Mouse (Mus musculus): Measurements from ENCODE around the gene Gzmn.
"Not testable (repeated sequence)": the region's sequence is repeated elsewhere in the genome, so short reads cannot be mapped to it uniquely, and the experiment has no call there.

Gene Gzmn

DNA sequence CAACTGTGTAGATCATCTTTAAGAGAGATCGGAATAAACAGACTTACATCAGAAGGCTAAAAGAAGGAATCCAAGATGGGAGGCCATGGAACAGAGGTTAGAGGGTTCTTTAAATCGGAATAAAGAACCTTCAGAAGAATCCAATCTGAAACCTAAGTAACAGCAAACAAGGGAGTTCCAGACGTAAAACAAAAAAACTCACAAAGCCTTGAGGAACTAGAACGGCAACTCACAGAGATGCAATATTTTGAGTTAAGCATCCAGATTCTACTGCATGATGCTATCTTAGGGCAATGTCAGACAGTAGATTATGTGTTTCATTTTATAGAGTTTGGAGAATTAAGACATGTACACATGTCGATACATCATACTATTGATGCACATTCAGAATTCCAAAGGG is at the start of gene Gzmn:
Gene Gzmn (minus strand): TSS at position 101 of the 400 bp plus-strand sequence.
- DNase-seq = no peak

DNA sequence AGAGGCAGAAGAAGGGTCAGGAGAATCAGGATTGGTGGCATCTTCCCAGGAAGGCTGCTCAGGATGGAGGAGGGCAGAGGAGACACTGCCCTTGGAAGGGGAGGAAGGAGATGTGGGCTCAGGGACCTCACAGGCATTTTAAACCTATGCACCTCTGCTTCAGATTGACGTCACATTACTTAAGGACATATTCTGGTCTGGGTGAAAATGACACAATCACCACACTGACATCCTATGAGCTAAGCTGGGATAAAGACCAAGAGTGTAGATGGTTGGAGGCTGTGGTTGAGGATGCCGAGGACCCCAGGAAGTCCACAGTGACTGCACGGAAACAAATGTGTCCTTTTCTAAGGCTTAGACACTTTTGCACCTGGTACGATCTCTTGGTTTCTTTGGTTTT is 36.9 kb upstream of the Gzmn start, which contains the start of gene Gzmf:
Gene Gzmf (minus strand): TSS at position 101 of the 400 bp plus-strand sequence.
- no peak for DNase-seq

DNA sequence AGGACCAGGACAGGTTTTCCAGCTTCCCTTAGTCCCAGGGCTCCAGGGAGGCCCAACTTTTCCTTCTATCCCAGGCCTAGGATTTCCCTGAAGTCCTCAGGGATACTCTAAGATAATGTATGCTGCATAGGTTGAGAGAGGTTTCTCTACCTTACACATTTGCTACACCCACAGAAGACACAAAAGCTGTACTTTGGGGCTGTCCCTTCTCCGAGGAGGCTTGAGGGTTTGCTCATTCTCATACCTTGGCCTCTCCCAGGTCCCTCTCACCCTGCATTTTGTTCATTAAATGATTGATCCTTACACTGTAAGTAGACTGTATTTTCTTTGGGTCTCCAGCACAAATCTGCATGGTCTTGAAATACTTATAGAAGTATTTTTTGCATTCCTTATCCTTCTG is 31.2 kb upstream of the Gzmn start:
- no peak for DNase-seq

DNA sequence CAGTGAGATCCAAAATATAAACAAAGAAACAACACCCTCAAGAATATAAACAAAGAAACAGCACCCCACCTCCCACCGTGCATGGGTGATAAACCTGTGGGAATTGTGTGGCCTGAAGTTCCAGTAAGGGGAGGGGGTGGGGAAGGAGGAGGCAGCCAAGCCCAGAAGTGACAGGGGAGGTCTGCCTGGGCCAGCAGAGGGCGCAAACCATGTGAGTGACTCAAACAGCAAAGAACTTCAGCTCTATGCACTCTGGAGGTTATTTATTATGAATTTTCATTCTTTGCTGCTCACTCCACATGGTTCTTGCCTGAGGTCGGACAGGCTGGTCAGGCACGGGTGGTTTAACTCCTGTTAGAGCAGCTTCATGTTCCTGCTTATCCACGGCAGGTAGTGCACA is 30.6 kb upstream of the Gzmn start:
- DNase-seq = peak; percentile 14 to 66

DNA sequence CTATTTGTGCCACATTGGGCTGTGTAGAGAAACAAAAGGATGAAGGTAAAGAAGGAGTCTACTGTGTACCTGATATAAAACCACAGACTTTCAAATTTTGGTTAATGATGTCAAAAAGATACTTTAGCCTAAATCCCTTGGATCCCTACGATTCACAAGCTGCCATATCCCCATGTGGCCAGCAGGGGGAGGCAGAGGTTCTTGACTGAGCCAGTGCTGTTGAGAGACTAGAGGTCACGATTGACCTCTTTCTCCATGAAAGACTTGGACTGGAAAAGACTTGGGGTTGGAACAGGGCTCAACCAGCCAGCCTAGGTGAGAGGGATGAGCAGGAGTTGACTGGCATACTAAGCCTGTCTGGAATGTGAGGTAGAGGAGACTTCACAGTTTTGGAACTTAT is 29.6 kb upstream of the Gzmn start:
- peak; percentile 57 to 83 for DNase-seq

DNA sequence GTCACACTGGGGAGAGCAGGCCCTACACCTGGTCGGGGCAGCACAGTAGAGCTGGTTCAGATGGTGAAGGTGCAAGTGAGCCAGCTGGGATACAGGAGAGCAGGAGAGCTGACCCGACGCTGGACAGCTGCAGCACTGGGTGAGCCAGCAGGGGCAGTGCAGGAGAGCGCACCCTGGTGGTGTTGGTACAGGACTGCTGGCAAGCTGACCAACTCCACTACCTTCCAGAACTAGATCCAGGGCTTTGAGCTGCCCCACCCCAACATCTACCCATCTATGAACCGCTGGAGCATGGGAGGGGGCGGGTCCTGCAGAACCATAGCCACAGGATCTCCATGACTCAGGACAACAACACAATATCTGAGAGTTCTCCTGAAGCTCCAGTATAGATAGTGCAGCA is 12.5 kb upstream of the Gzmn start:
- DNase-seq = peak in 1 of 2 experiments; percentile 22

DNA sequence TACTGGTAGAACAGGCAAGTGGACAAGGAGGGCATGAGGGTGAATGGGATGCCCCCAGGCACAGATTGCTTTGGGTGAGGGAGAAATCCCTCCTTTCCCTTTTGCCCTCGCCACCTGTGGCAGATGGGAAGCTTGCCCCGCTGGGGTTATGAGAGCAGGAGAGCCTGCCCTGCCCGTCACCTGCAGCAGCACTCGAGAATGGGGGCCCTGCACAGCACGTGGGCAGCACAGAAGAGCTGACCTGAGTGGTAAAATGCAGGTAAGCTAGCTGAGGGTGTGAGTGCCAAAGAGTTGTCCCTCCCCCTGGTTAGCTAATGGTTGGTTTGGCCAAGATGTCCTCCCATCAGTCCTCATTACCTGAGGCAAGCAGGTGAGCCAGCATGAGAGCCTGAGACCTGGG is 12.1 kb upstream of the Gzmn start:
- DNase-seq = no peak

DNA sequence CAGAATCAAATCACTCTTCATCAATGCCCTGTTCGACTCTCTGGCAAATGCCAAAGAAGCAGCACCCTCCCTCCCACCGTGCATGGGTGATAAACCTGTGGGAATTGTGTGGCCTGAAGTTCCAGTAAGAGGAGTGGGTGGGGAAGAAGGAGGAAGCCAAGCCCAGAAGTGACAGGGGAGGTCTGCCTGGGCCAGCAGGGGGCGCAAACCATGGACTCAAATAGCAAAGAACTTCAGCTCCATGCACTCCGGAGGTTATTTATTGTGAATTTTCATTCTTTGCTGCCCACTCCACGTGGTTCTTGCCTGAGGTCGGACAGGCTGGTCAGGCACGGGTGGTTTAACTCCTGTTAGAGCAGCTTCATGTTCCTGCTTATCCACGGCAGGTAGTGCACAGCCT is 3.3 kb upstream of the Gzmn start:
- DNase-seq = peak; percentile 31 to 75

DNA sequence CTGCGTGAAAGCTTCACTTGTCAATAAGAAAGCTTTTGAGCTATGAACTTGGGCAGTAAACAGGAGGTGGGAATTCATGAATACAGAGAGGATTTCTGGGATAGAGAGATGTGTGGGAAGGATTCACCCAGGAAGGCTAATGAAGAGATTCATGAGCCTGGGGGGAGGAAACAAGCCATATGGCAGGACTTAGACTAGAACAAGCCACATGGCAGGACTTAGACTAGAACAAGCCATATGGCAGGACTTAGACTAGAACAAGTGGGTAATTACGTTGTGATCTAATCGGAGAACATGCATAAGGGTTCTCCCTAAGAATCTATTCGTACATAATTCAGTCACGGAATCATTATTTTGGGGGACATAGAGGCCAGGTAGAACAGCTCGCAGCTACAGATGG is 1.0 kb downstream of the Gzmn start:
- no peak for DNase-seq

DNA sequence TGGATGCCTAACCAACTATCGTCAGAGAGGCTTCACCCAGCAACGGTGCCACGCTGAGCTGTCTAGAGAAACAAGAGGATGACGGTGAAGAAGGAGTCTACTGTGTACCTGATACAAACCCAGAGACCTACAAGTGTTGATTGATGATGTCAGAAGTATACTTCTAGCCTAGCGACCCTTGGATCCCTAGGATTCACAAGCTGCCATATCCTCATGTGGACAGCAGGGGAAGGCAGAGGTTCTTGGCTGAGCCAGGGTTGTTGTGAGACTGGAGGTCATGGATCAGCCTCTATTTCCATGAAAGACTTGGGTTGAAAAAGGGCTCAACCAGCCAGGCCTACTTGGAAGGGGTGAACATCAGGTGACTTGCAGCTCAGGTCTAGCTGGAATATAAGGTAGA is 1.7 kb downstream of the Gzmn start:
- no peak for DNase-seq

DNA sequence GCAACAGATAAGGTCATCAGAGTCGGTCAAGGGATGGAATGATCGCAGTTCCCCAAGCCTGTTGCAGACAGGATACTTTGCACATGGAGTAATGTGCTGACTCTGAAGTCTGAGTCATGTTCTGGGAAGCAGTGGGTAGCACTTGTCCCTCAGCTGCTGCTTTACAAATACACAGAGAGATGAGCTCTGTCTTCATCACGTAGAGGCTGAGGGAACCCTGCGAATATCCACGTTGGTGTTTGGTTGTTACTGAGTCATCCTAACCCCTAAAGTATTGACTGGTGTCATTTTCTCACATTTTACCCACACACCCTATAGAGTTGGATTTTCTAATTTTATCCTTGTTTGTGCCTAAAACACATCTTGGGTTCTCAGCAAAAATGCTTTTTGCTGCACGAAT is 6.4 kb downstream of the Gzmn start:
- no peak for DNase-seq

DNA sequence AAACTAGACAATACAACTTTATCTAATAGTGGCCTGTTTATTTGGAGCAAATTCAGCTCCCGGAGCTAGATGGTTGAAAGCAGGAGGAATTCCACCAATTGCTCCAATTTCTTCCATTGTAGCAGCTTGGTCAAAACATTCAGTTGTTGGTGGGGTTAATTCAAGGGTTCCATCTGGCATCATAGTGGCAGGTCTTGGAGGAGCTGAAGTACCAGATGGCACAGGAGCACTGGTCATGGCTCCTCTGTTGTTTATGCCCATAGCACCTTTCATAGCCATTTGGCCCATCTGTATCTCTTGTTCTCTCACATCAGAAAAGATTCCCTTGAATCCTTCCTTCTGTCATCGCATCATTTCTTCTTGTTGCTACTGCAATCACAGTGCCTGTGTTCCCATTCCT is 12.3 kb downstream of the Gzmn start:
- DNase-seq = no peak

DNA sequence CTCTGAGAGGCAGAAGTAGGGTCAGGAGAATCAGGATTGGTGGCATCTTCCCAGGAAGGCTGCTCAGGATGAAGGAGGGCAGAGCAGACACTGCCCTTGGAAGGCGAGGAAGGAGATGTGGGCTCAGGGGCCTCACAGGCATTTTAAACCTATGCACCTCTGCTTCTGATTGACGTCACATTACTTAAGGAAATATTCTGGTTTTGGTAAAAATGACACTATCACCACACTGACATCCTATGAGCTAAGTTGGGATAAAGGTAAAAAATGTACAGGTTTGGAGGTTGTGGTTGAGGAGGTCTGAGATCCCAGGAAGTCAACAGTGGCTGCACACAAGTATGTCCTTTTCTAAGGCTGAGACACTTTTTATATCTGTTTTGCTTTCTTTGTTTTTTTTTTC is 14.9 kb downstream of the Gzmn start, which contains the start of gene Gzmg:
Gene Gzmg (minus strand): TSS at position 101 of the 400 bp plus-strand sequence.
- DNase-seq = not testable (repeated sequence)

DNA sequence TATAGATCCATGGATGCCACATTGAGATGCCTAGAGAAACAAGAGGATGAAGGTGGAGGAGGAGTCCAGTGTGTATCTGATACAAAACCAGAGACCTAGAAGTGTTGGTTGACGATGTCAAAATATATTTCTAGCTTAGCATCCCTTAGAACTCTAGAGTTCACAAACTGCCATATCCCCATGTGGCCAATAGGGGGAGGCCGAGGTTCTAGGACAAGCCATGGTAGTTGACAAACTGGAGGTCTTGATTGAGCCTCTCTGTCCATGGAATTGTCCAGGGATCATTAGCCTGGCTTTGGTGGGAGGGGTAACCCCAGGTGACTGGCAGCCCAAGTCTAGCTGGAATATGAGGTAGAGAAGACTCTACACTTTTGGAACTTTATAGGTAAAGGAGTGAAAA is 19.1 kb downstream of the Gzmn start:
- DNase-seq = peak in 1 of 2 experiments; percentile 4

DNA sequence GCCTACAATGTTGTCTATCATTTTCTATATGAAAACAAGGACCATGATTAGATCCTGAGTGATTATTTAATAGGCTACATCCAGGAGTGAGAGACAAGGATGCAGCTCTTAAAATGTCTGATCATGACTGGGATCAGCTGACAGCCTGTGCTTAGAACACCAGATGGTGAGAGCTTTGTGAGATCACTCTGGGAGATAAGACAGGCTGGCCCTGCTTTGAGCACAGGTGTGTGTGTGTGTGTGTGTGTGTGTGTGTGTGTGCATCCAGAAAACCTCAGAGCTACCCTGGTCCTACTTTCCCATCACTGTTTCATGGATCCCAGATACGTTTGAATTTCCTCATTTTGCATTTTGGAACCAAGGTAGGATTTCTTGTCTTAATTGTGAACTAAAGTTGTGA is 40.7 kb downstream of the Gzmn start:
- not testable (repeated sequence) for DNase-seq

DNA sequence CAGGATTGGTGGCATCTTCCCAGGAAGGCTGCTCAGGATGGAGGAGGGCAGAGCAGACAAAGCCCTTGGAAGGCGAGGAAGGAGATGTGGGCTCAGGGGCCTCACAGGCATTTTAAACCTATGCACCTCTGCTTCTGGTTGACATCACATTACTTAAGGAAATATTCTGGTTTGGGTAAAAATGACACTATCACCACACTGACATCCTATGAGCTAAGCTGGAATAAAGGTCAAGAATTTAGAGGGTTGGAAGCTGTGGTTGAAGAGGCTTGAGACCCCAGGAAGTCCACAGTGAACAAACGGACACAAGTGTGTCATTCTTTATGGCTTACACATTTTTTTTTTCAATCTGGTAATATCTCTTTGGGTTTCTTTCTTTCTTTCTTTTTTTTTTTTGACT is 41.9 kb downstream of the Gzmn start, which contains the start of gene Gzmd:
Gene Gzmd (minus strand): TSS at position 101 of the 400 bp plus-strand sequence.
- not testable (repeated sequence) for DNase-seq

DNA sequence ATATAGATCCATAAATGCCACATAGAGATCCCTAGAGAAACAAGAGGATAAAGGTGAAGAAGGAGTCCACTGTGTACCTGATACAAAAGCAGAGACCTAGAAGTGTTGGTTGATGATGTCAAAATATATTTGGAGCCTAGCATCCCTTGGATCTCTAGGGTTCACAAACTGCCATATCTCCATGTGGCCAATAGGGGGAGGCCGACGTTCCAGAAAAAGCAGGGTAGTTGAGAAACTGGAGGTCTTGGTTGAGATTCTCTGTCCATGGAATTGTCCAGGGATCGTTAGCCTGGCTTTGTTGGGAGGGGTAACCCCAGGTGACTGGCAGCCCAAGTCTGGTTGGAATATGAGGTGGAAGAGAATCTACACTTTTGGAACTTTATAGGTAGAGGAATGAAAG is 46.1 kb downstream of the Gzmn start:
- no peak for DNase-seq

DNA sequence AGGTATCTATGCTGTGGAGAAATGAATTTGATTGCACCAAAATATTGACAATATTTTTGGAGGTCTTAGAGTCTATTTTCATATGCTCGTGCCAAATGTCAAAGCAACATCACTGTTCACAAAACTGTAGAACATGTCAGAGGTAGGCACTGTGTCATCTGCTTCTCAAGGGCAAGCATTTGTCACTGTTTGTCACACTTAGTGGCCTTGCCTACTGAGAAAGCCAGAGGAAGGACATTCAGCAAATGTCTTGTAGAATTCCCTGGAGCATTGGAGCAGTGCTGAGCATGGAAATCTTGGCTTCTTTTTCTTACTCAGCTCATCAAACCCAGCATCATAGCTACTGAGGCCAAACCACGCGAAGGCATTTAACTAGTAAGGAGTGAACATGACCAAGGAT is 50.9 kb downstream of the Gzmn start:
- DNase-seq = no peak

DNA sequence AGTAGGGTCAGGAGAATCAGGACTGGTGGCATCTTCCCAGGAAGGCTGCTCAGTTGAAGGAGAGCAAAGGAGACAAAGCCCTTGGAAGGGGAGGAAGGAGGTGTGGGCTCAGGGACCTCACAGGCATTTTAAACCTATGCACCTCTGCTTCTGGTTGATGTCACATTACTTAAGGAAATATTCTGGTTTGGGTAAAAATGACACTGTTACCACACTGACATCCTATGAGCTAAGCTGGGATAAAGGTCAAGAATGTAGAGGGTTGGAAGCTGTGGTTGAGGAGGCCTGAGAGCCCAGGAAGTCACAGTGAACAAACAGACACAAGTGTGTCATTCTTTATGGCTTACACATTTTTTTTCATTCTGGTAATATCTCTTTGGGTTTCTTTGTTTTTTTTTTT is 53.9 kb downstream of the Gzmn start, which contains the start of gene Gzme:
Gene Gzme (minus strand): TSS at position 101 of the 400 bp plus-strand sequence.
- no peak for DNase-seq
